Mouse (Mus musculus) MEL (cell line): ENCODE measurements at regions not wholly inside any gene's neighbourhood (a gene's known extent, or its start where the extent isn't known, plus 50 kb on each side); places are given as distances from the start of the nearest gene placed in this dataset.
A peak's percentile ranks its signal among the peaks of the same experiment; 100 is the strongest.
"Not testable (repeated sequence)": the region's sequence is repeated elsewhere in the genome, so short reads cannot be mapped to it uniquely, and the experiment has no call there.

Experiments used
- DNase-seq: peaks from one replicate; pipeline ENCODE4 v3.0.0; 2011; ENCODE audit warnings: low read depth, low spot score
- H3K27ac ChIP-seq: 2 replicates; pipeline ENCODE4 v1.5.1; 2012; ENCODE audit warnings: low read depth, mild to moderate bottlenecking, control low read depth, low read length, moderate library complexity; ENCODE audit not compliant: control insufficient read depth
- H3K27me3 ChIP-seq, 2 experiments: fragments of 150-350 bp in 1 of 2; sonication (generic) in 1 of 2; 2 replicates each; pipeline ENCODE4 v1.6.1; 2012; ENCODE audit warnings: low read length in 2 of 2, mild to moderate bottlenecking in 2 of 2, improper control_type of control experiment in 1 of 2, moderate library complexity in 1 of 2; ENCODE audit not compliant: insufficient read depth in 2 of 2, control insufficient read depth in 1 of 2
- H3K36me3 ChIP-seq, 2 experiments: 2 replicates each; pipeline ENCODE4 v1.6.1; 2012 to 2014; ENCODE audit warnings: low read length in 2 of 2, improper control_type of control experiment in 1 of 2, inconsistent platforms in 1 of 2, mild to moderate bottlenecking in 1 of 2; ENCODE audit not compliant: insufficient read depth in 2 of 2, control insufficient read depth in 1 of 2
- H3K4me1 ChIP-seq, 2 experiments: fragments of 150-350 bp in 1 of 2; sonication (generic) in 1 of 2; 2 replicates each; pipeline ENCODE4 v1.6.1; 2012; ENCODE audit warnings: low read length in 2 of 2, improper control_type of control experiment in 1 of 2, mild to moderate bottlenecking in 1 of 2; ENCODE audit not compliant: insufficient read depth in 2 of 2, control insufficient read depth in 1 of 2
- H3K4me3 ChIP-seq, 2 experiments: fragments of 150-350 bp in 1 of 2; sonication (generic) in 1 of 2; 2 replicates each; pipeline ENCODE4 v1.5.1; 2012; ENCODE audit warnings: low read depth in 2 of 2, low read length in 2 of 2, mild to moderate bottlenecking in 2 of 2, moderate library complexity in 2 of 2, control low read depth in 1 of 2, improper control_type of control experiment in 1 of 2; ENCODE audit not compliant: control insufficient read depth in 1 of 2, insufficient read depth in 1 of 2
- H3K79me2 ChIP-seq: 2 replicates; pipeline ENCODE4 v1.6.1; 2012; ENCODE audit warnings: mild to moderate bottlenecking, low read length, moderate library complexity; ENCODE audit not compliant: control insufficient read depth, poor library complexity, insufficient read depth
- H3K9ac ChIP-seq: 2 replicates; pipeline ENCODE4 v1.6.1; 2012; ENCODE audit warnings: low read depth, mild to moderate bottlenecking, control low read depth, low read length, moderate library complexity; ENCODE audit not compliant: control insufficient read depth, poor library complexity, severe bottlenecking
- H3K9me3 ChIP-seq: fragments of 150-350 bp; sonication (generic); replicated peaks from 2 replicates; pipeline ENCODE4 v1.6.1; 2012; ENCODE audit warnings: mild to moderate bottlenecking, low read length, improper control_type of control experiment, moderate library complexity; ENCODE audit not compliant: insufficient read depth
- CTCF ChIP-seq, 3 experiments: IDR thresholded peaks in 2 of 3; conservative IDR thresholded peaks in 1 of 3; 2 replicates each; pipeline ENCODE4 v1.5.1; 2011 to 2012; ENCODE audit warnings: low read length in 3 of 3, low read depth in 2 of 3, mild to moderate bottlenecking in 2 of 3, improper control_type of control experiment in 1 of 3, inconsistent platforms in 1 of 3, mixed read lengths in 1 of 3, moderate library complexity in 1 of 3; ENCODE audit not compliant: control insufficient read depth in 1 of 3, insufficient read depth in 1 of 3, poor library complexity in 1 of 3, severe bottlenecking in 1 of 3
- MAZ ChIP-seq: IDR thresholded peaks from 2 replicates; pipeline ENCODE4 v1.6.1; 2012; ENCODE audit warnings: low read depth, mild to moderate bottlenecking, inconsistent platforms, low read length, improper control_type of control experiment
- MXI1 ChIP-seq: IDR thresholded peaks from 2 replicates; pipeline ENCODE4 v1.6.1; 2011; ENCODE audit warnings: mild to moderate bottlenecking, low read depth, low read length, improper control_type of control experiment
- NELFE ChIP-seq: IDR thresholded peaks from 2 replicates; pipeline ENCODE4 v1.6.1; 2011; ENCODE audit warnings: low read depth, low read length, improper control_type of control experiment
- NRF1 ChIP-seq: IDR thresholded peaks from 2 replicates; pipeline ENCODE4 v1.6.1; 2014; ENCODE audit warnings: low read depth, mild to moderate bottlenecking, inconsistent platforms, low read length, improper control_type of control experiment, moderate library complexity; ENCODE audit not compliant: poor library complexity, insufficient read depth, severe bottlenecking
- POLR2AphosphoS5 ChIP-seq: IDR thresholded peaks from 2 replicates; pipeline ENCODE4 v1.6.1; 2012; ENCODE audit warnings: low read depth, borderline replicate concordance, mild to moderate bottlenecking, inconsistent platforms, low read length, moderate library complexity, mixed read lengths
- RAD21 ChIP-seq: IDR thresholded peaks from 2 replicates; pipeline ENCODE4 v1.6.1; 2011; ENCODE audit warnings: mild to moderate bottlenecking, low read depth, low read length, improper control_type of control experiment
- SMC3 ChIP-seq: IDR thresholded peaks from 2 replicates; pipeline ENCODE4 v1.6.1; 2011; ENCODE audit warnings: low read depth, low read length, improper control_type of control experiment
- ZMIZ1 ChIP-seq: IDR thresholded peaks from 2 replicates; pipeline ENCODE4 v1.6.1; 2012; ENCODE audit warnings: low read depth, mild to moderate bottlenecking, inconsistent platforms, low read length, improper control_type of control experiment, moderate library complexity

DNA sequence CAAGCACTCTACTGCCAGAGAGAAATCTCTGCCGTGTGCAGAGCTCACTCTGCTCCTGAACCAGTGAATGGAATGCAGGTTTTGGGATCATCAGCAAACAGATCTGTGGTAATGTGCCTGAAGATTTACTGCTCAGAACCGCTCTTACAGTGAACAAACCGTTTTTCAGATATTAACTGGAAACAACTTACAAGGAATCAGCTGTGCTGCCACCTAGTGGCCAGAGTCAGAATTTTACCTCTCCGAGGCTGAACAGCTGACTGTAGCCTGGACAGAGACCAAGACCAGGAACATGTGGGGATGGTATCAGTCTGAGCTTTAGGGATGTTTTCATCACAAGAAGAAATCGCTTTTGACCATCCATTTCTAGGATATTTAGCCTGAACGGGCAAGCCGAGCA is 65.3 kb downstream of the Gm15023 start:
- TF ChIP-seq CTCF (IDR thresholded peaks at IDR 0.05 in 2 of 3, conservative IDR thresholded peaks at IDR 0.05 in 1 of 3; ENCODE audit: control insufficient read depth in 1 of 3, insufficient read depth in 1 of 3, low read depth in 2 of 3, low read length in 3 of 3, poor library complexity in 1 of 3, severe bottlenecking in 1 of 3) = peak in 2 of 3 experiments; percentile 10 to 17; a peak in 2 of 6 replicates
- not testable (repeated sequence) for H3K4me1 ChIP-seq, H3K27ac ChIP-seq, H3K27me3 ChIP-seq, H3K9me3 ChIP-seq, H3K79me2 ChIP-seq, H3K4me3 ChIP-seq, H3K36me3 ChIP-seq, H3K9ac ChIP-seq
- DNase-seq = peak; percentile 15

DNA sequence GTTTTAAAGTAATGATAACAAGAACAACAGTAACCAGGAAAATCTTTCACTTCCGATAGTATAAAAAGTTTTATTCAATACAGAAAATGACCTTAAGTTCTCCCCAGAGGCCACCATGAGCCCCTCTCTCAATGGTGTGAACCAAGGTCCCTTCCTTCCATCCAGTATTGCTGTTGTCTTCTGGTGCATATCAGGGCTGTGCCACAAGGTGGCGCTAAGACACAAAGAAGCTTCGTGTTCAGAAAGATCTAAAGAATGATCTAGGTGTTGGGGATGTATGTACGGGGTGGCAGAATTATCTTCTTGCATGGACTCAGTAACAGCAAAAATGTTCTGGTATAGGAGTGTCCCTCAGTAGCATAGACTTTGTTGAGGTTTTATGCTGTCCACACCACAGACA is 66.6 kb downstream of the Gm15023 start:
- H3K79me2 ChIP-seq, H3K4me1 ChIP-seq, H3K27me3 ChIP-seq, H3K4me3 ChIP-seq, H3K27ac ChIP-seq, H3K9me3 ChIP-seq, H3K9ac ChIP-seq, H3K36me3 ChIP-seq: not testable (repeated sequence)
- TF ChIP-seq RAD21 (peak; percentile 29), SMC3 (peak; percentile 39), CTCF (IDR thresholded peaks at IDR 0.05 in 2 of 3, conservative IDR thresholded peaks at IDR 0.05 in 1 of 3; ENCODE audit: control insufficient read depth in 1 of 3, insufficient read depth in 1 of 3, low read depth in 2 of 3, low read length in 3 of 3, poor library complexity in 1 of 3, severe bottlenecking in 1 of 3) (peak; percentile 59 to 72 (median 62))
- peak; percentile 69 for DNase-seq

GRCm38 (mm10) chrX:135101594-135101993 is 75.8 kb downstream of the Gm15023 start:
- H3K9ac ChIP-seq = no peak overlapping the region
- no peaks in the 10 kb centered on the region for H3K4me1 ChIP-seq
- no peaks in the 10 kb centered on the region for H3K79me2 ChIP-seq
- no peak for TF ChIP-seq ZMIZ1
- no peak for TF ChIP-seq NELFE
- TF ChIP-seq POLR2AphosphoS5 = no peak
- TF ChIP-seq, all 39 proteins: peak for 0
- no peaks in the 10 kb centered on the region for H3K9me3 ChIP-seq
- H3K27ac ChIP-seq = no peak overlapping the region
- DNase-seq = peak; percentile 5
- no peaks in the 10 kb centered on the region for H3K36me3 ChIP-seq
- H3K4me3 ChIP-seq = no peak overlapping the region
- H3K27me3 ChIP-seq = no peaks in the 10 kb centered on the region; a peak in 1 of 4 replicates

- no peak overlapping the region for H3K9ac ChIP-seq
- no peak for DNase-seq
- no peak for TF ChIP-seq MAZ
- TF ChIP-seq NRF1 = no peak
- TF ChIP-seq MXI1 = no peak
- H3K4me3 ChIP-seq = no peak overlapping the region
- H3K36me3 ChIP-seq = no peaks in the 10 kb centered on the region
- H3K4me1 ChIP-seq = no peaks in the 10 kb centered on the region
- H3K79me2 ChIP-seq = no peaks in the 10 kb centered on the region
- H3K27me3 ChIP-seq = no peaks in the 10 kb centered on the region
- no peaks in the 10 kb centered on the region for H3K9me3 ChIP-seq
- no peak overlapping the region for H3K27ac ChIP-seq
Measured at GRCm38 (mm10) chrX:135098101-135098500, 79.3 kb downstream of the Gm15023 start.
